ENCODE assay signal across 30 mouse cellular contexts in genomic region chr13:64359702-64360101, GRCm38 (mm10). TPM values are rescaled to one million over a fixed set of nuclear protein-coding genes. Genes with fewer than 3 reads are reported as not detected.
DNase-seq lines count a peak whose midpoint lies in the region; ATAC-seq and TF ChIP-seq lines count a peak whose summit lies in the region.
"Had no signal": no experiment of that assay in that cellular context is flagged by ENCODE, and none has a peak within 500 bp of the region (broad histone marks: within the 10 kb centered on the region; RNA-seq: fewer than 3 reads in every experiment).

No protein-coding gene starts in this region.

- no peak overlapping the region for H3K9ac ChIP-seq in stomach, postnatal 0 days (ENCODE audit: low read length)
- H3K9ac ChIP-seq: embryonic facial prominence, embryonic 15.5 days; forebrain, embryonic 12.5 days; forebrain, postnatal 0 days; hindbrain, embryonic 13.5 days; liver, embryonic 12.5 days; liver, postnatal 0 days; midbrain, embryonic 12.5 days had no signal

- H3K36me3 ChIP-seq in stomach, postnatal 0 days (ENCODE audit: control insufficient read depth, insufficient read depth, low read length): no peaks in the 10 kb centered on the region

- H3K27me3 ChIP-seq in stomach, postnatal 0 days (ENCODE audit: control insufficient read depth, insufficient read depth, low read length): no peaks in the 10 kb centered on the region
- H3K27me3 ChIP-seq: CH12.LX; embryonic facial prominence, embryonic 15.5 days; forebrain, embryonic 12.5 days; hindbrain, embryonic 13.5 days; liver, embryonic 12.5 days; midbrain, embryonic 12.5 days had no signal

- no peak overlapping the region for H3K4me2 ChIP-seq in stomach, postnatal 0 days (replicated peaks; ENCODE audit: low read depth)
- H3K4me2 ChIP-seq: embryonic facial prominence, embryonic 15.5 days; forebrain, embryonic 12.5 days; heart, embryonic 11.5 days; hindbrain, embryonic 13.5 days; liver, embryonic 12.5 days; midbrain, embryonic 12.5 days had no signal

- H3K4me3 ChIP-seq in stomach, postnatal 0 days (ENCODE audit: low read depth, low read length): no peak overlapping the region
- H3K4me3 ChIP-seq: embryonic facial prominence, embryonic 10.5 days; embryonic facial prominence, embryonic 15.5 days; forebrain, embryonic 12.5 days; hindbrain, embryonic 13.5 days; left cerebral cortex, adult 2 months; liver, embryonic 12.5 days; midbrain, embryonic 12.5 days had no signal

- no peaks in the 10 kb centered on the region for H3K4me1 ChIP-seq in stomach, postnatal 0 days (replicated peaks; ENCODE audit: control insufficient read depth, insufficient read depth)
- H3K4me1 ChIP-seq: embryonic facial prominence, embryonic 10.5 days; embryonic facial prominence, embryonic 15.5 days; forebrain, embryonic 12.5 days; hindbrain, embryonic 13.5 days; midbrain, embryonic 12.5 days had no signal

- H3K27ac ChIP-seq in stomach, postnatal 0 days (replicated peaks): no peak overlapping the region
- H3K27ac ChIP-seq: embryonic facial prominence, embryonic 10.5 days; embryonic facial prominence, embryonic 15.5 days; forebrain, embryonic 12.5 days; hindbrain, embryonic 13.5 days; left cerebral cortex, adult 2 months; liver, embryonic 12.5 days; midbrain, embryonic 12.5 days had no signal

- TF ChIP-seq EP300 in stomach, postnatal 0 days (optimal IDR thresholded peaks at IDR 0.05): no peak

- 89% methylated on average over 3 of the region's 3 CpGs for WGBS in stomach, postnatal 0 days

- DNase-seq in adrenal gland, postnatal 25 days: peak; percentile 3
- no peak for DNase-seq in adrenal gland, adult 18-20 months (ENCODE audit: low spot score in 2 of 2)
- peak; percentile 97 for DNase-seq in brain, adult 2 months (ENCODE audit: low read depth, low spot score)
- peak; percentile 79 for DNase-seq in cerebellum, adult 8-10 months
- DNase-seq in cerebellum, postnatal 25 days: peak; percentile 84 to 88
- DNase-seq in stomach, postnatal 0 days (ENCODE audit: low spot score): no peak
- no peak for DNase-seq in layer of hippocampus, adult 8-10 months (ENCODE audit: low spot score in 2 of 2)
- DNase-seq: adrenal gland, adult 8-10 months; forebrain, postnatal 0 days; gastrocnemius, postnatal 10 days; heart, postnatal 4 days; kidney, adult 9 months; kidney, postnatal 10 days; liver, postnatal 0 days; lung, postnatal 36 days; right cerebral cortex, postnatal 25 days; thymus, adult 2 months; thymus, postnatal 36 days had no signal

- TF ChIP-seq CTCF in stomach, postnatal 0 days (IDR thresholded peaks at IDR 0.05; ENCODE audit: low read depth): no peak

- no peak for ATAC-seq in stomach, postnatal 0 days (ENCODE audit: low FRiP score, low TSS enrichment)
- no peak for ATAC-seq in inflammation-experienced regulatory T-cells, adult 6 months
- ATAC-seq: activated CD4-positive, CD25-positive, alpha-beta regulatory T cell, adult 4 months; forebrain, postnatal 0 days; intestine, postnatal 0 days; liver, embryonic 12.5 days; liver, postnatal 0 days had no signal

- no peaks in the 10 kb centered on the region for H3K9me3 ChIP-seq in stomach, postnatal 0 days (ENCODE audit: control insufficient read depth, low read length)
- H3K9me3 ChIP-seq: embryonic facial prominence, embryonic 10.5 days; embryonic facial prominence, embryonic 15.5 days; forebrain, embryonic 12.5 days; hindbrain, embryonic 13.5 days; liver, embryonic 12.5 days; midbrain, embryonic 12.5 days had no signal

RNA-seq across cellular contexts. Expression of gene Ctsl, which starts 11.0 kb away (rescaled TPM):
- 784 and 797 TPM in 2 replicates for total RNA-seq in adrenal gland, postnatal 25 days (2021)
- total RNA-seq in adrenal gland, adult 18-20 months (2021): 100 to 1,000 TPM; 216 to 657 TPM
- 183 and 184 TPM in 2 replicates for polyA plus RNA-seq in stomach, postnatal 0 days (2015; fragmentation: Nextera tagmentation; extraction: Ambion mirVana)
- polyA plus RNA-seq in inflammation-experienced regulatory T-cells, adult 6 months (2017; shearing (Covaris generic)): 10 to 100 TPM in 1 of 3 experiments, 1 to 10 TPM in 2; 2.3 to 10.7 (median 5.8) TPM
- total RNA-seq in layer of hippocampus, adult 8-10 months (2022): 100 to 1,000 TPM; 110 to 244 (median 174) TPM

RNA-seq across cellular contexts. Expression of gene Aaed1, which starts 47.2 kb away (rescaled TPM):
- 47.8 and 54.8 TPM in 2 replicates for total RNA-seq in adrenal gland, postnatal 25 days (2021)
- 10 to 100 TPM; 40.6 to 45.6 TPM for total RNA-seq in adrenal gland, adult 18-20 months (2021)
- polyA plus RNA-seq in stomach, postnatal 0 days (2015; fragmentation: Nextera tagmentation; extraction: Ambion mirVana): 47.2 and 47.9 TPM in 2 replicates
- 10 to 100 TPM in 2 of 3 experiments, 1 to 10 TPM in 1; 9.4 to 10.2 (median 10.0) TPM for polyA plus RNA-seq in inflammation-experienced regulatory T-cells, adult 6 months (2017; shearing (Covaris generic))
- total RNA-seq in layer of hippocampus, adult 8-10 months (2022): 10 to 100 TPM; 17.0 to 25.9 (median 18.8) TPM

Comparison
In these comparisons a context has a peak if more than half of its experiments do, and no peak if none do; other contexts are left out.
1. DNase-seq: peak in adrenal gland, postnatal 25 days (single experiment), brain, adult 2 months (single experiment), cerebellum, adult 8-10 months (single experiment) and cerebellum, postnatal 25 days (2 of 2); none in adrenal gland, adult 18-20 months (0 of 2), stomach, postnatal 0 days (single experiment) and layer of hippocampus, adult 8-10 months (0 of 2).